Mouse (Mus musculus) brain, embryonic 14.5 days (tissue): ENCODE results near the gene Ankrd13a.

Experiments
- CTCF ChIP-seq: fragments of 200-500 bp; IDR thresholded peaks from 2 replicates; pipeline ENCODE4 v1.5.1; 2012; ENCODE audit warnings: inconsistent platforms, mild to moderate bottlenecking, moderate library complexity, borderline replicate concordance; ENCODE audit not compliant: insufficient read depth, insufficient read length; ENCODE audit errors: extremely low read depth
- POLR2A ChIP-seq: fragments of 200-500 bp; IDR thresholded peaks from 2 replicates; pipeline ENCODE4 v1.6.1; 2012; ENCODE audit warnings: mild to moderate bottlenecking, inconsistent platforms, borderline replicate concordance; ENCODE audit not compliant: poor library complexity, insufficient read depth, insufficient read length, severe bottlenecking; ENCODE audit errors: extremely low read depth

GRCm38 (mm10) chr5:114795653-114796052, 21.2 kb downstream of the Ankrd13a start:
- TF ChIP-seq CTCF: no peak
- TF ChIP-seq POLR2A: no peak
